25 mouse cellular contexts compared by ENCODE assay signal in the genomic region with DNA sequence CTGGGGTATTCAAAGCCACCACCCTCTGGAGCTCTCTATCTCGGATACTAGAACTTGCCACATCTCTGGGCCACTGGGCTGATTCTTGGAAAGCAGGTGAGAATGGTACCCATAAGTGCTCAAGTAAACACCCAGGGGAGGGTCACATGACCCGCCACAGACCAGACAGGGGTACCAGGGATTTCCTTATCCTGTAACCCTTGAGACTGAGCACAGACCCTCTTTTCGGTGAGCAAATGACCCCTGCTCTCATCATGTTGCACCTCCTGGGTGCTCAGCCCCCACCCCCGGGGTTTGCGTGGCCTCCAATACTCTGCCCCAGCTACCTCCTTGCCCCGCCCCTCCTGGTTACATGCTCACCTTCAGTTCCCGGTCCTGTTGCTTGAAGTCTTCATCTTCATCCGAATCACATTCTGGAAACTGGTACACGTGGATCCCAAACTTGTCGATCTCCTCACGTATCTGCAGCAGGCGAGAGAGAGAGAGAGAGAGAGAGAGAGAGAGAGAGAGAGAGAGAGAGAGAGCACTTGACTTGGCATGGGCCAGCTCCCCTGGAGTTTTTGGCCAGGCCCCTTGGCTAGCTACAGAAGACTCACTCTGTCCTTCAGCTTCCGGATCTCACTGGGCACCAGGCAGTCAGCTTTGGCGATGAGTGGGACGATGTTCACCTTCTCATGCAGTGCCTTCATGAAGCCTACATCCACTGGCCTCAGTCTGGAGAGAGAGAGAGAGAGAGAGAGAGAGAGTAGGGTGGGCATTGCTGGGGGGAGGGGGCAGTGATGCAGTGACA. TPM values are rescaled to one million over a fixed set of nuclear protein-coding genes. Genes with fewer than 3 reads are reported as not detected.
DNase-seq lines count a peak whose midpoint lies in the region; ATAC-seq and TF ChIP-seq lines count a peak whose summit lies in the region.
"Had no signal": no experiment of that assay in that cellular context is flagged by ENCODE, and none has a peak within 500 bp of the region (broad histone marks: within the 10 kb centered on the region; RNA-seq: fewer than 3 reads in every experiment).

No protein-coding gene starts in this region.

- peak; percentile 28 for DNase-seq in layer of hippocampus, adult 11-12 months (ENCODE audit: low spot score)
- no peak for DNase-seq in layer of hippocampus, postnatal 36 days
- no peak for DNase-seq in CH12.LX (ENCODE audit: extremely low read depth)
- peak; percentile 52 for DNase-seq in cerebellum, adult 18-20 months
- DNase-seq in cerebellum, postnatal 36 days: peak; percentile 51 to 56
- DNase-seq in ovary, postnatal 36 days (ENCODE audit: low spot score): no peak
- DNase-seq in forebrain, embryonic 11.5 days (ENCODE audit: low spot score): no peak
- DNase-seq: B cell, adult 2 months; gastrocnemius, postnatal 10 days; liver, embryonic 13.5 days; retina, postnatal 1 day; spleen, adult 18-20 months; thymus, adult 18-20 months had no signal

- no peak overlapping the region for H3K4me2 ChIP-seq in CH12.LX (ENCODE audit: insufficient read depth, low read depth, poor library complexity, severe bottlenecking)
- H3K4me2 ChIP-seq in forebrain, embryonic 11.5 days (ENCODE audit: low read depth, low read length, severe bottlenecking): no peak overlapping the region
- H3K4me2 ChIP-seq: heart, embryonic 12.5 days; limb, embryonic 12.5 days; liver, embryonic 13.5 days; lung, embryonic 15.5 days; midbrain, embryonic 13.5 days; neural tube, embryonic 15.5 days had no signal

- H3K79me2 ChIP-seq in CH12.LX (replicated peaks; ENCODE audit: control insufficient read depth, extremely low read depth, insufficient read depth, poor library complexity, severe bottlenecking): no peaks in the 10 kb centered on the region

- in situ Hi-C loops in CH12.LX (cut with MboI; ENCODE audit: low pct_ligation_motif_present, low pct_unique_long_range_greater_than_20kb, low sequenced_read_pairs): loop anchor here (5.0 kb wide), 1 partner anchor 272 kb away; no protein-coding TSS in a partner anchor

- dilution Hi-C loops in CH12.LX (cut with MboI; ENCODE audit: extremely low pct_ligation_motif_present, extremely low pct_unique_long_range_greater_than_20kb, low sequenced_read_pairs): no loop called here

- peaks cover 87% of the 10 kb centered on the region for H3K27me3 ChIP-seq in CH12.LX (replicated peaks)
- H3K27me3 ChIP-seq in forebrain, embryonic 11.5 days (ENCODE audit: control insufficient read depth, insufficient read depth, low read length): peaks cover 92% of the 10 kb centered on the region

- TF ChIP-seq RAD21 in CH12.LX (IDR thresholded peaks at IDR 0.05; ENCODE audit: low read depth, low read length): no peak

- H3K36me3 ChIP-seq in CH12.LX (replicated peaks in 1 of 2; ENCODE audit: control insufficient read depth in 1 of 2, insufficient read depth in 1 of 2, low read length in 1 of 2): no peaks in the 10 kb centered on the region
- H3K36me3 ChIP-seq in forebrain, embryonic 11.5 days (ENCODE audit: control insufficient read depth, insufficient read depth, low read length): no peaks in the 10 kb centered on the region; the same call in 1 of the 2 replicates
- H3K36me3 ChIP-seq: heart, embryonic 12.5 days; liver, embryonic 13.5 days had no signal

- no peak for TF ChIP-seq CTCF in CH12.LX (conservative IDR thresholded peaks at IDR 0.05 in 1 of 2, IDR thresholded peaks at IDR 0.05 in 1 of 2; ENCODE audit: low read depth in 2 of 2, low read length in 2 of 2)

- H3K27ac ChIP-seq in CH12.LX (ENCODE audit: insufficient read depth, low read depth): no peak overlapping the region
- H3K27ac ChIP-seq in forebrain, embryonic 11.5 days (ENCODE audit: low read depth, low read length): no peak overlapping the region
- H3K27ac ChIP-seq: kidney, postnatal 0 days; limb, embryonic 12.5 days; liver, embryonic 13.5 days; lung, embryonic 15.5 days; macrophage; midbrain, embryonic 13.5 days; neural tube, embryonic 15.5 days had no signal

- peaks cover 3 to 23% of the 10 kb centered on the region in 2 experiments; a peak in 3 of 4 replicates for H3K4me1 ChIP-seq in CH12.LX (ENCODE audit: control insufficient read depth in 1 of 2, insufficient read depth in 2 of 2)
- H3K4me1 ChIP-seq in forebrain, embryonic 11.5 days (replicated peaks; ENCODE audit: control insufficient read depth, insufficient read depth, low read length): peaks cover 20% of the 10 kb centered on the region

- peaks cover 11% of the 10 kb centered on the region for H3K9me3 ChIP-seq in CH12.LX (replicated peaks; ENCODE audit: low read length)
- no peaks in the 10 kb centered on the region for H3K9me3 ChIP-seq in forebrain, embryonic 11.5 days (ENCODE audit: control insufficient read depth, low read length)
- H3K9me3 ChIP-seq: heart, embryonic 12.5 days; limb, embryonic 12.5 days; liver, embryonic 13.5 days; lung, embryonic 15.5 days; midbrain, embryonic 13.5 days; neural tube, embryonic 15.5 days had no signal

- no peak for TF ChIP-seq EP300 in CH12.LX (IDR thresholded peaks at IDR 0.05; ENCODE audit: low read length)

- H3K4me3 ChIP-seq in CH12.LX (replicated peaks in 1 of 3; ENCODE audit: low read depth in 2 of 3, low read length in 2 of 3, poor library complexity in 1 of 3): no peak overlapping the region
- H3K4me3 ChIP-seq in forebrain, embryonic 11.5 days (ENCODE audit: low read depth, low read length): no peak overlapping the region
- H3K4me3 ChIP-seq: erythroblast, embryonic 14.5 days; heart, embryonic 12.5 days; limb, embryonic 12.5 days; liver, embryonic 13.5 days; lung, embryonic 15.5 days; midbrain, embryonic 13.5 days; neural tube, embryonic 15.5 days had no signal

- no peak for TF ChIP-seq POLR2A in CH12.LX (IDR thresholded peaks at IDR 0.05; ENCODE audit: low read depth, low read length)

- WGBS in forebrain, embryonic 11.5 days: 22% methylated on average over 15 of the region's 15 CpGs

- no peak overlapping the region for H3K9ac ChIP-seq in CH12.LX (ENCODE audit: insufficient read depth, low read depth)
- H3K9ac ChIP-seq in forebrain, embryonic 11.5 days (ENCODE audit: low read length): no peak overlapping the region
- H3K9ac ChIP-seq: forebrain, postnatal 0 days; heart, embryonic 12.5 days; limb, embryonic 12.5 days; liver, embryonic 13.5 days; lung, embryonic 15.5 days; midbrain, embryonic 13.5 days; neural tube, embryonic 15.5 days had no signal

- ATAC-seq in forebrain, embryonic 11.5 days (replicated peaks; ENCODE audit: low FRiP score): no peak
- ATAC-seq: forebrain, postnatal 0 days; hindbrain, embryonic 16.5 days; intestine, postnatal 0 days; midbrain, embryonic 13.5 days had no signal

TF ChIP-seq in CH12.LX, 34 proteins besides CTCF, POLR2A, EP300 and RAD21:
- TF ChIP-seq USF2 (conservative IDR thresholded peaks at IDR 0.05; ENCODE audit: low read depth, low read length) (peak; percentile 14; the same call in 1 of the 2 replicates), KAT2A (IDR thresholded peaks at IDR 0.05; ENCODE audit: insufficient replicate concordance, low read length) (no peak), PAX5 (IDR thresholded peaks at IDR 0.05; ENCODE audit: low read length) (no peak), RCOR1 (conservative IDR thresholded peaks at IDR 0.05; ENCODE audit: low read depth, low read length) (no peak), TBP (conservative IDR thresholded peaks at IDR 0.05; ENCODE audit: low read depth, low read length) (no peak), SMC3 (IDR thresholded peaks at IDR 0.05; ENCODE audit: low read depth, low read length) (no peak), NELFE (IDR thresholded peaks at IDR 0.05; ENCODE audit: low read depth, low read length) (no peak)
TF ChIP-seq in CH12.LX: peak in this region for 1.

RNA-seq across cellular contexts. Expression of gene Gp1bb, which starts 1.7 kb away (rescaled TPM):
- 1 to 10 TPM in 1 of 2 experiments, under 1 TPM in 1; 0.85 to 1.2 TPM for total RNA-seq in layer of hippocampus, postnatal 36 days (2021)
- not detected in 2 replicates for total RNA-seq in CH12.LX (2012; rRNA removed)
- not detected in 2 replicates for total RNA-seq in CH12.LX (2014; rRNA removed)
- not detected in 2 replicates for polyA plus RNA-seq in CH12.LX (2012; ENCODE audit: insufficient read length, low read depth)
- polyA plus RNA-seq in forebrain, embryonic 11.5 days (2014; fragmentation: Nextera tagmentation; extraction: Ambion mirVana): 5.3 and 6.0 TPM in 2 replicates
- total RNA-seq: ES-E14; gastrocnemius, postnatal 10 days had no signal

RNA-seq across cellular contexts. Expression of gene Gm49601, which starts 2.3 kb away (rescaled TPM):
- 100 to 1,000 TPM; 172 to 185 TPM for total RNA-seq in layer of hippocampus, postnatal 36 days (2021)
- total RNA-seq in CH12.LX (2012; rRNA removed): 0.71 and 1.4 TPM in 2 replicates
- not detected in 2 replicates for total RNA-seq in CH12.LX (2014; rRNA removed)
- 0.46 TPM in 1 of 2 replicates, not detected in the other for polyA plus RNA-seq in CH12.LX (2012; ENCODE audit: insufficient read length, low read depth)
- 2.8 and 3.4 TPM in 2 replicates for polyA plus RNA-seq in forebrain, embryonic 11.5 days (2014; fragmentation: Nextera tagmentation; extraction: Ambion mirVana)
- polyA plus RNA-seq: macrophage had no signal

RNA-seq across cellular contexts. Expression of gene Sept5, which starts 5.8 kb away (rescaled TPM):
- 100 to 1,000 TPM; 548 to 589 TPM for total RNA-seq in layer of hippocampus, postnatal 36 days (2021)
- total RNA-seq in CH12.LX (2012; rRNA removed) (1.8 and 3.9 TPM in 2 replicates), CH12.LX (2014; rRNA removed) (0.20 and 0.63 TPM in 2 replicates)
- 0.35 and 0.56 TPM in 2 replicates for polyA plus RNA-seq in CH12.LX (2012; ENCODE audit: insufficient read length, low read depth)
- polyA plus RNA-seq in forebrain, embryonic 11.5 days (2014; fragmentation: Nextera tagmentation; extraction: Ambion mirVana): 44.2 and 48.2 TPM in 2 replicates
- polyA plus RNA-seq: erythroblast, embryonic 14.5 days had no signal

RNA-seq across cellular contexts. Expression of gene Tbx1, which starts 33.5 kb away (rescaled TPM):
- 1 to 10 TPM; 1.3 to 1.5 TPM for total RNA-seq in layer of hippocampus, postnatal 36 days (2021)
- total RNA-seq in CH12.LX (2012; rRNA removed) (0.04 TPM in 1 of 2 replicates, not detected in the other), CH12.LX (2014; rRNA removed) (not detected in 2 replicates)
- not detected in 2 replicates for polyA plus RNA-seq in CH12.LX (2012; ENCODE audit: insufficient read length, low read depth)
- polyA plus RNA-seq in forebrain, embryonic 11.5 days (2014; fragmentation: Nextera tagmentation; extraction: Ambion mirVana): 0.83 and 1.3 TPM in 2 replicates
- polyA plus RNA-seq: erythroblast, embryonic 14.5 days; macrophage had no signal

Comparison
In these comparisons a context has a peak if more than half of its experiments do, and no peak if none do; other contexts are left out.
1. DNase-seq: peak in layer of hippocampus, adult 11-12 months (single experiment), cerebellum, adult 18-20 months (2 of 2) and cerebellum, postnatal 36 days (2 of 2); none in layer of hippocampus, postnatal 36 days (0 of 2), CH12.LX (single experiment), ovary, postnatal 36 days (single experiment) and forebrain, embryonic 11.5 days (single experiment).
2. RNA of gene Gm49601, which starts 2.3 kb away (total RNA-seq): 172 to 185 TPM in layer of hippocampus, postnatal 36 days; 0.71 to 1.4 TPM in CH12.LX; every median in the first group is over 10 times any median in the second.
3. RNA of gene Sept5, which starts 5.8 kb away (total RNA-seq): 548 to 589 TPM in layer of hippocampus, postnatal 36 days; 0.20 to 3.9 TPM in CH12.LX; every median in the first group is over 100 times any median in the second.